Mouse (Mus musculus) kidney, embryonic 16.5 days (tissue): ENCODE results near the gene Casp9. TPM values are rescaled to one million over a fixed set of nuclear protein-coding genes. Genes with fewer than 3 reads are reported as not detected.

ENCODE experiments used
- ATAC-seq: fragments of 200-750 bp; cut with Nextera tagmentation; 2 replicates; pipeline ENCODE4 v1.8.0; 2017; ENCODE audit warnings: moderate TSS enrichment; ENCODE audit not compliant: low FRiP score, low TSS enrichment
- H3K27ac ChIP-seq: fragments of 300-500 bp; sonication (generic); 2 replicates; pipeline ENCODE4 v1.5.1; 2014; ENCODE audit warnings: low read length
- H3K27me3 ChIP-seq: fragments of 300-500 bp; sonication (generic); 2 replicates; pipeline ENCODE4 v1.6.1; 2014; ENCODE audit warnings: low read length, control low read depth, mixed read lengths; ENCODE audit not compliant: insufficient read depth
- H3K36me3 ChIP-seq: fragments of 300-500 bp; sonication (generic); 2 replicates; pipeline ENCODE4 v1.6.1; 2014; ENCODE audit warnings: low read length, control low read depth, mixed read lengths; ENCODE audit not compliant: insufficient read depth
- H3K4me1 ChIP-seq: fragments of 300-500 bp; sonication (generic); 2 replicates; pipeline ENCODE4 v1.6.1; 2014; ENCODE audit warnings: low read length, control low read depth, mixed read lengths; ENCODE audit not compliant: insufficient read depth
- H3K4me2 ChIP-seq: fragments of 300-500 bp; sonication (generic); replicated peaks from 2 replicates; pipeline ENCODE4 v1.6.1; 2014; ENCODE audit warnings: low read depth, low read length
- H3K4me3 ChIP-seq: fragments of 300-500 bp; sonication (generic); 2 replicates; pipeline ENCODE4 v1.5.1; 2014; ENCODE audit warnings: mild to moderate bottlenecking, low read length
- H3K9ac ChIP-seq: fragments of 300-500 bp; sonication (generic); replicated peaks from 2 replicates; pipeline ENCODE4 v1.6.1; 2014; ENCODE audit warnings: low read length
- H3K9me3 ChIP-seq: fragments of 300-500 bp; sonication (generic); 2 replicates; pipeline ENCODE4 v1.6.1; 2016; ENCODE audit warnings: low read length, control low read depth
- WGBS: fragments of 180-500 bp; shearing (Covaris S2); extraction: QIAGEN DNeasy Blood & Tissue Kit; methylation state at CpG from one replicate; pipeline ENCODE4 v1.1.7; 2014; 5-methylcytosine and 5-hydroxymethylcytosine counted together
- polyA plus RNA-seq: library from polyadenylated mRNA; unstranded; fragments of >200 nt; fragmentation: Nextera tagmentation; extraction: Ambion mirVana; gene quantifications from 2 replicates; pipeline ENCODE4 v1.2.1, GENCODE M21; 2015

Gene Casp9
- polyA plus RNA-seq, 1 experiment from 2014 or later = 30.2 TPM

GRCm38 (mm10) chr4:141828177-141828576, 34.8 kb downstream of the Casp9 start:
- H3K4me3 ChIP-seq = no peak overlapping the region
- no peak for ATAC-seq
- no peak overlapping the region for H3K4me2 ChIP-seq
- WGBS = 62% methylated on average over 4 of the region's 4 CpGs
- no peak overlapping the region for H3K9ac ChIP-seq
- H3K27ac ChIP-seq = no peak overlapping the region
- H3K4me1 ChIP-seq = no peaks in the 10 kb centered on the region
- no peaks in the 10 kb centered on the region for H3K9me3 ChIP-seq
- H3K36me3 ChIP-seq = no peaks in the 10 kb centered on the region
- H3K27me3 ChIP-seq = no peaks in the 10 kb centered on the region

GRCm38 (mm10) chr4:141830381-141830780, 37.0 kb downstream of the Casp9 start:
- no peak for ATAC-seq
- Histone ChIP-seq H3K27me3 (no peaks in the 10 kb centered on the region), H3K4me1 (no peaks in the 10 kb centered on the region), H3K9me3 (no peaks in the 10 kb centered on the region), H3K27ac (no peak overlapping the region), H3K36me3 (no peaks in the 10 kb centered on the region), H3K4me2 (no peak overlapping the region), H3K9ac (no peak overlapping the region), H3K4me3 (no peak overlapping the region)
- WGBS = 55% methylated on average over 11 of the region's 11 CpGs

DNA sequence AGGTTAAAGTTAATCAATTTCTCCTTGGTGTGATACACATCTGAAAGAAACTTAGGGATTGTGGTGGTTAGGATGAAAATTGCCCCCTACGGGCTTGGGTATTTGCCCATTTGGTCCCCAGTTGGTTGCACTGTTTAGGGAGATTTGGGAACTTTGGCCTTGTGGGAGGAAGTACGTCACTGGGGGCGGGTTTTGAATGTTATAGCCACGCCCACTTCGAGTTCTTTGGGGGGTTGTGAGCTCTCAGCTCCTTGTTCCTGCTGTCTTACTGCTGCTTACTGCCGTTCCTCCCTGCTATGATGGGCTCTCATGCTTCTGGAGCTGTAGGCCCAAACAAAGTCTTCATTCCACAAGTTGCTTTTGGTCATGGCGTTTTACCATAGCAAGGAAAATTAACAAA, 37.9 kb downstream of the Casp9 start:
- Histone ChIP-seq H3K4me2 (no peak overlapping the region), H3K27ac (no peak overlapping the region), H3K4me3 (no peak overlapping the region), H3K4me1 (no peaks in the 10 kb centered on the region), H3K9ac (no peak overlapping the region), H3K36me3 (no peaks in the 10 kb centered on the region), H3K9me3 (no peaks in the 10 kb centered on the region), H3K27me3 (no peaks in the 10 kb centered on the region)
- ATAC-seq = no peak
- 82% methylated on average over 7 of the region's 7 CpGs for WGBS

- Histone ChIP-seq H3K4me3 (no peak overlapping the region), H3K27ac (no peak overlapping the region), H3K9ac (no peak overlapping the region), H3K4me1 (no peaks in the 10 kb centered on the region), H3K9me3 (no peaks in the 10 kb centered on the region), H3K27me3 (no peaks in the 10 kb centered on the region), H3K4me2 (no peak overlapping the region), H3K36me3 (no peaks in the 10 kb centered on the region)
- no peak for ATAC-seq
- WGBS = 42% methylated on average over 1 of the region's 1 CpGs
These were observed 40.5 kb downstream of the Casp9 start for GRCm38 (mm10) chr4:141833911-141834310.

GRCm38 (mm10) chr4:141834536-141835095, 41.2 kb downstream of the Casp9 start:
- no peaks in the 10 kb centered on the region for H3K36me3 ChIP-seq
- WGBS = 53% methylated on average over 5 of the region's 5 CpGs
- no peaks in the 10 kb centered on the region for H3K4me1 ChIP-seq
- no peak overlapping the region for H3K9ac ChIP-seq
- H3K27ac ChIP-seq = no peak overlapping the region
- H3K4me3 ChIP-seq = no peak overlapping the region
- no peak overlapping the region for H3K4me2 ChIP-seq
- H3K9me3 ChIP-seq = no peaks in the 10 kb centered on the region
- no peaks in the 10 kb centered on the region for H3K27me3 ChIP-seq
- no peak for ATAC-seq

DNA sequence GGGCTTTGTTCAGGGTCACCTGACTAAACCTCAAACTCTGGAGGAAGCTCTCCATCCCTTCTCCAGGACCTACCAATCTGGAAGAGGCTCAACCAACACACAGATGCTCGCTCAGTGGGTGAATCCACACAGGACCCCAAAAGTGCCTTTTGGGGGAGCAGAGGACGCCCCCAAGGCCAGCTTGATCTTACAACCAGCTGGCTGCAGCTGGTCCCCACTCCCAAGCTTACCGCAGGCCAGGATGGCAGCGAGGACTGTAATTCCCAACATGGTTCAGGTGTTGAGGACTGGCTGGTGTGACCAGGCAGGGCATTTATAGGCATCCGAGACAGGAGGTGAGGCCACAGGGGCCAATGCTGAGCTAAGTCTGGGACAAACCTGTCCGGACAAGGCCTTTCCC, 52.6 kb downstream of the Casp9 start, which contains the start of gene Ctrc:
Ctrc (minus strand) TSS at position 361 of the 400 bp plus-strand sequence.
- H3K27me3 ChIP-seq = no peaks in the 10 kb centered on the region
- no peak within 1 kb of the TSS for H3K4me2 ChIP-seq
- ATAC-seq = no peak
- no peak within 1 kb of the TSS for H3K9ac ChIP-seq
- H3K27ac ChIP-seq = no peak within 1 kb of the TSS
- WGBS = 80% methylated on average over 6 of the region's 6 CpGs
- H3K36me3 ChIP-seq = no peaks in the 10 kb centered on the region
- H3K4me3 ChIP-seq = no peak within 1 kb of the TSS
- no peaks in the 10 kb centered on the region for H3K9me3 ChIP-seq
- no peaks in the 10 kb centered on the region for H3K4me1 ChIP-seq

- Histone ChIP-seq H3K27ac (no peak overlapping the region), H3K27me3 (no peaks in the 10 kb centered on the region), H3K9ac (no peak overlapping the region), H3K36me3 (no peaks in the 10 kb centered on the region), H3K4me1 (no peaks in the 10 kb centered on the region), H3K4me2 (no peak overlapping the region), H3K4me3 (no peak overlapping the region), H3K9me3 (peaks cover 5% of the 10 kb centered on the region; the same call in 1 of the 2 replicates)
- ATAC-seq = no peak
- WGBS = 80% methylated on average over 9 of the region's 9 CpGs
These were observed 60.0 kb downstream of the Casp9 start for GRCm38 (mm10) chr4:141853437-141853836.

- H3K36me3 ChIP-seq = peaks cover 18% of the 10 kb centered on the region; the same call in 1 of the 2 replicates
- H3K9me3 ChIP-seq = peaks cover 5% of the 10 kb centered on the region; the same call in 1 of the 2 replicates
- H3K4me2 ChIP-seq = no peak overlapping the region
- H3K9ac ChIP-seq = no peak overlapping the region
- H3K4me1 ChIP-seq = no peaks in the 10 kb centered on the region
- ATAC-seq = peak; percentile 58; the same call in 1 of the 2 replicates
- no peak overlapping the region for H3K4me3 ChIP-seq
- no peak overlapping the region for H3K27ac ChIP-seq
- no peaks in the 10 kb centered on the region for H3K27me3 ChIP-seq
- WGBS = 21% methylated on average over 10 of the region's 10 CpGs
These were observed 64.1 kb downstream of the Casp9 start for GRCm38 (mm10) chr4:141857422-141857930.

DNA sequence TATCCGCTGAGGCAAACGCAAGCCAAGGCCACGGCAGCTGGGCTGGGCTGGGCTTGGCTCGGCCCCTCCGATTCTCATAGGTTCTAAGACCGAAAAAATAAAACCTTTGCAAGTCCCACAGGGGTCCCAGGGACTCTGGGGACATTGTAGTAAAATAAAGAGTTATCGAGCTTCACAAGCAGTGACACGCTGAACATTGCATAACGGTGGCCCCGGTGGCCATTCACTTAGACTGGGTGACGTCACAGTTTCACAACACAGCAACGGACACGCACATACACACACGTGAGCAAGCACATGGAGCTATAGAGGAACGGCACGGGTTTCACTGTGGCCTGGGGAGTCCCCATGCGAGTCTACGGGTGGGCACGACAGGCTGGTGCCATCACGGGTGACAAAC, 65.1 kb downstream of the Casp9 start:
- Histone ChIP-seq H3K27me3 (no peaks in the 10 kb centered on the region), H3K9ac (no peak overlapping the region), H3K4me2 (no peak overlapping the region), H3K36me3 (peaks cover 18% of the 10 kb centered on the region; the same call in 1 of the 2 replicates), H3K9me3 (no peaks in the 10 kb centered on the region; the same call in 1 of the 2 replicates), H3K27ac (no peak overlapping the region), H3K4me1 (no peaks in the 10 kb centered on the region), H3K4me3 (no peak overlapping the region)
- ATAC-seq = no peak
- 83% methylated on average over 20 of the region's 20 CpGs for WGBS

GRCm38 (mm10) chr4:141859351-141859750, 65.9 kb downstream of the Casp9 start:
- Histone ChIP-seq H3K27me3 (no peaks in the 10 kb centered on the region), H3K4me1 (no peaks in the 10 kb centered on the region), H3K36me3 (peaks cover 18% of the 10 kb centered on the region; the same call in 1 of the 2 replicates), H3K9ac (no peak overlapping the region), H3K4me3 (no peak overlapping the region), H3K9me3 (no peaks in the 10 kb centered on the region), H3K27ac (no peak overlapping the region), H3K4me2 (no peak overlapping the region)
- ATAC-seq = no peak
- WGBS = 93% methylated on average over 14 of the region's 14 CpGs
